Mouse (Mus musculus) stomach, embryonic 15.5 days (tissue): Measurements from ENCODE around the gene Mfsd1. TPM values are rescaled to one million over a fixed set of nuclear protein-coding genes. Genes with fewer than 3 reads are reported as not detected.

Experiments used
- ATAC-seq: fragments of 200-750 bp; cut with Nextera tagmentation; 2 replicates; pipeline ENCODE4 v1.8.0; 2017; ENCODE audit warnings: low read depth, moderate number of reproducible peaks, moderate TSS enrichment; ENCODE audit not compliant: insufficient read depth, low FRiP score
- H3K27ac ChIP-seq: fragments of 300-500 bp; sonication (generic); 2 replicates; pipeline ENCODE4 v1.5.1; 2015; ENCODE audit warnings: mild to moderate bottlenecking, inconsistent platforms
- H3K27me3 ChIP-seq: fragments of 300-500 bp; sonication (generic); replicated peaks from 2 replicates; pipeline ENCODE4 v1.6.1; 2015; ENCODE audit warnings: inconsistent platforms
- H3K36me3 ChIP-seq: fragments of 300-500 bp; sonication (generic); 2 replicates; pipeline ENCODE4 v1.6.1; 2015; ENCODE audit warnings: inconsistent platforms
- H3K4me1 ChIP-seq: fragments of 300-500 bp; sonication (generic); 2 replicates; pipeline ENCODE4 v1.6.1; 2015; ENCODE audit warnings: inconsistent platforms
- H3K4me2 ChIP-seq: fragments of 300-500 bp; sonication (generic); 2 replicates; pipeline ENCODE4 v1.6.1; 2015; ENCODE audit warnings: mild to moderate bottlenecking, inconsistent platforms
- H3K4me3 ChIP-seq: fragments of 300-500 bp; sonication (generic); replicated peaks from 2 replicates; pipeline ENCODE4 v1.5.1; 2015; ENCODE audit warnings: inconsistent platforms
- H3K9ac ChIP-seq: fragments of 300-500 bp; sonication (generic); 2 replicates; pipeline ENCODE4 v1.6.1; 2015; ENCODE audit warnings: inconsistent platforms
- H3K9me3 ChIP-seq: fragments of 300-500 bp; sonication (generic); 2 replicates; pipeline ENCODE4 v1.6.1; 2016; ENCODE audit warnings: inconsistent platforms
- WGBS: fragments of 180-500 bp; shearing (Covaris S2); methylation state at CpG from one replicate; pipeline ENCODE4 v1.1.7; 2015; 5-methylcytosine and 5-hydroxymethylcytosine counted together
- polyA plus RNA-seq: library from polyadenylated mRNA; unstranded; fragments of >200 nt; fragmentation: Nextera tagmentation; extraction: Ambion mirVana; gene quantifications from 2 replicates; pipeline ENCODE4 v1.2.1, GENCODE M21; 2015

Mfsd1 gene
- 46.6 and 47.7 TPM in 2 replicates for polyA plus RNA-seq

DNA sequence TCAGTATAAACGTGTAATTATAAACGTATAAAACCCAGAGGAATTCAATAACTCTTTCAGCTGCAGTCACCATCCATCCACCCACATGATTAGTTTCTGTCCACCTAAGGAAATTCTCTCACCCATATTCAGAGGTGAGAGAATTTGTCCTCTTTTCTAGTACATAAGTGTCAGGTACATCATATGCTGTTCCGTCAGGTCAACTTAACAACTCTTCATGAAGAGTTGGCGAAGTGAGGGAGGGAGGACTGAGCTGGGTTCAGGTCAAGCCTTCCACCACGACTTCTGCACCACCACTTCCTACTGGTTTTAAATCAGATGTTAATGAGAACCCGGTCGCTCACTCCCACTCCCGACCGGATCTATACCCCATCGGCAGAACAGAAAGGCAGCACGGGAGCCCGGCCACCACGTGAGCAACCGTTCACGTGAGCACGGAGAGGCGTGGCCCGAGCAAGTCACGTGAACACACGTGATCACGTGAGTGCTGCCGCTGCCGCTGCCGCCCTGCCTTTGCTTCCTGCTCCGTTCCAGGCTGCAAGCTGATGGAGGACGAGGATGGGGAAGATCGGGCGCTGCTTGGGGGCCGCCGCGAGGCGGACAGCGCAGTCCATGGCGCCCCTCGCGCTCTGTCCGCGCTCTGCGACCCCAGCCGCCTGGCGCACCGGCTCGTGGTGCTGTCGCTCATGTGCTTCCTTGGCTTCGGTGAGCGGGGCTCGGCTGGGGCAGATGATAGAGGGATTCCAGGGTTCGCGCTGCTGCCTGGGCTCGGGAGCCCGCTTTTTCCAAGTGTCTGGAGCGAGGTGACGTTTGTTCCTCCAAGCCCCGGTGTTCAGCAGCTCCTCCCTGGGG is at the start of gene Mfsd1:
Gene Mfsd1 (plus strand): TSS at position 469 of the 852 bp plus-strand sequence.
- Histone ChIP-seq H3K9me3 (no peaks in the 10 kb centered on the region), H3K4me2 (peak within 1 kb of the TSS; percentile 84)
- ATAC-seq, result peak; percentile 86

GRCm38 (mm10) chr3:67543630-67544029 is 38.9 kb upstream of the Mfsd1 start:
- Histone ChIP-seq H3K4me1 (no peaks in the 10 kb centered on the region), H3K27ac (no peak overlapping the region), H3K4me3 (no peak overlapping the region), H3K27me3 (no peaks in the 10 kb centered on the region), H3K9me3 (no peaks in the 10 kb centered on the region), H3K9ac (no peak overlapping the region), H3K36me3 (no peaks in the 10 kb centered on the region), H3K4me2 (no peak overlapping the region)
- WGBS, result 61% methylated on average over 8 of the region's 8 CpGs
- no peak for ATAC-seq

More for the DNA sequence above, at the start of gene Mfsd1:
- Histone ChIP-seq H3K4me3 (peak within 1 kb of the TSS; percentile 92), H3K27ac (peak within 1 kb of the TSS; percentile 72; the same call in 1 of the 2 replicates), H3K9ac (peak within 1 kb of the TSS; percentile 55; the same call in 1 of the 2 replicates), H3K36me3 (no peaks in the 10 kb centered on the region), H3K27me3 (no peaks in the 10 kb centered on the region), H3K4me1 (peaks cover 2% of the 10 kb centered on the region; the same call in 1 of the 2 replicates)
- WGBS, result 4% methylated on average over 54 of the region's 54 CpGs

DNA sequence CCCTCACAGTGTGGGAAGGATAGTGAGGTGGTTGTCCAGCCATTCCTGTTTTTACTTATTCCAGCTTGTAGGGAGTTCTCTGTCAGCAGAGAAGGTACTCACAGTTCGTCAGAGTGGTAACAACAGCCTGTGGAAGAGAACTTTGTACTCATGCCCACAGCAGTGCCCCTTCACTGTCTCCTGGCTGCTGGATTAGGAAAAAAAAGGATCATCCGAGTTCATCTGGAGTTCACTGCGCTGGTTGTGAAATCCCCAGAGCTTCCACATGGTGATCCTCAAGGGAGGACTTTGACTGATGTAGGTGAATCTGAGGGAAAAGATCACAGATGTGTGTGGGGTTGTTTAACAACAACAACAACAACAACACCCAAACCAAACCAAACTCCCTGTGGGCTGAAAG is 31.3 kb upstream of the Mfsd1 start:
- WGBS, result 59% methylated on average over 3 of the region's 3 CpGs
- H3K36me3 ChIP-seq, result no peaks in the 10 kb centered on the region
- H3K9ac ChIP-seq, result no peak overlapping the region
- no peaks in the 10 kb centered on the region for H3K27me3 ChIP-seq
- H3K4me2 ChIP-seq, result no peak overlapping the region
- no peaks in the 10 kb centered on the region for H3K9me3 ChIP-seq
- no peak overlapping the region for H3K27ac ChIP-seq
- no peak overlapping the region for H3K4me3 ChIP-seq
- H3K4me1 ChIP-seq, result no peaks in the 10 kb centered on the region
- ATAC-seq, result no peak

GRCm38 (mm10) chr3:67553281-67553680 is 29.3 kb upstream of the Mfsd1 start:
- Histone ChIP-seq H3K4me3 (no peak overlapping the region), H3K4me2 (no peak overlapping the region), H3K9ac (no peak overlapping the region), H3K27me3 (no peaks in the 10 kb centered on the region), H3K9me3 (no peaks in the 10 kb centered on the region), H3K4me1 (no peaks in the 10 kb centered on the region), H3K27ac (no peak overlapping the region), H3K36me3 (no peaks in the 10 kb centered on the region)
- WGBS, result 41% methylated on average over 4 of the region's 4 CpGs
- ATAC-seq, result no peak; the same call in 1 of the 2 replicates

- Histone ChIP-seq H3K36me3 (no peaks in the 10 kb centered on the region), H3K4me1 (no peaks in the 10 kb centered on the region), H3K27me3 (no peaks in the 10 kb centered on the region), H3K9me3 (no peaks in the 10 kb centered on the region), H3K9ac (no peak overlapping the region), H3K4me3 (no peak overlapping the region), H3K4me2 (no peak overlapping the region), H3K27ac (no peak overlapping the region)
- 70% methylated on average over 5 of the region's 5 CpGs for WGBS
- no peak for ATAC-seq
Observed at GRCm38 (mm10) chr3:67553927-67554448, 28.6 kb upstream of the Mfsd1 start.

DNA sequence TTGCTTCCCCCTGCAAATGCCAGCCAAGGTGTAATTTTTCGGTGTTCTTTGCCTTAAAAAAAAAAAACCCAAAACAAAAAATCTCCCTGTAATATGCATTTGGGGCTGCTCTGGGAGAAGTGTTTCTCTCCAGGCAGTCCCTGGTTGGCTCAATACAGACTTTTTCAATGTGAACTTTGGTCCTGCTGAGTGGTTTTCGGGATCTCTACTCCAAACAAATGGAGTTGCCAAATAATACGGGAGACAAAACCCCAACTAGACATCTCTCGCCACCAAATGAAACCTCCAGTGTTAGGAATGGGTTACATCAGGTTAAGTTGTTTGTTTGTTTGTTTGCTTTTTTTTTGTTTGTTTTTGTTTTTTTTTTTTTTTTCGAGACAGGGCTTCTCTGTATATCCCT is 27.3 kb upstream of the Mfsd1 start:
- H3K9ac ChIP-seq, result no peak overlapping the region
- H3K9me3 ChIP-seq, result no peaks in the 10 kb centered on the region
- WGBS, result 79% methylated on average over 5 of the region's 5 CpGs
- H3K27ac ChIP-seq, result no peak overlapping the region
- H3K4me1 ChIP-seq, result no peaks in the 10 kb centered on the region
- H3K27me3 ChIP-seq, result no peaks in the 10 kb centered on the region
- no peaks in the 10 kb centered on the region for H3K36me3 ChIP-seq
- H3K4me3 ChIP-seq, result no peak overlapping the region
- H3K4me2 ChIP-seq, result no peak overlapping the region
- no peak for ATAC-seq

- 57% methylated on average over 14 of the region's 14 CpGs for WGBS
- no peak overlapping the region for H3K27ac ChIP-seq
- ATAC-seq, result peak; percentile 63; the same call in 1 of the 2 replicates
- no peaks in the 10 kb centered on the region for H3K27me3 ChIP-seq
- no peaks in the 10 kb centered on the region for H3K9me3 ChIP-seq
- H3K4me2 ChIP-seq, result peak overlapping the region; percentile 20
- H3K4me3 ChIP-seq, result no peak overlapping the region
- H3K9ac ChIP-seq, result no peak overlapping the region
- H3K36me3 ChIP-seq, result no peaks in the 10 kb centered on the region
- H3K4me1 ChIP-seq, result no peaks in the 10 kb centered on the region
Observed at GRCm38 (mm10) chr3:67557200-67557651, 25.3 kb upstream of the Mfsd1 start.

GRCm38 (mm10) chr3:67557718-67558354 is 24.7 kb upstream of the Mfsd1 start:
- 70% methylated on average over 14 of the region's 14 CpGs for WGBS
- no peaks in the 10 kb centered on the region for H3K4me1 ChIP-seq
- no peak overlapping the region for H3K4me3 ChIP-seq
- H3K27me3 ChIP-seq, result no peaks in the 10 kb centered on the region
- H3K9ac ChIP-seq, result no peak overlapping the region
- 0 out of 2 replicates have a peak overlapping the region, but pooled peaks have one; percentile 20 for H3K4me2 ChIP-seq
- no peaks in the 10 kb centered on the region for H3K9me3 ChIP-seq
- no peak for ATAC-seq
- H3K27ac ChIP-seq, result no peak overlapping the region
- H3K36me3 ChIP-seq, result no peaks in the 10 kb centered on the region

GRCm38 (mm10) chr3:67564731-67565357 is 17.7 kb upstream of the Mfsd1 start:
- H3K4me1 ChIP-seq, result no peaks in the 10 kb centered on the region
- H3K27me3 ChIP-seq, result no peaks in the 10 kb centered on the region
- no peaks in the 10 kb centered on the region for H3K36me3 ChIP-seq
- no peaks in the 10 kb centered on the region for H3K9me3 ChIP-seq
- H3K4me2 ChIP-seq, result no peak overlapping the region
- H3K4me3 ChIP-seq, result no peak overlapping the region
- no peak overlapping the region for H3K9ac ChIP-seq
- WGBS, result 50% methylated on average over 5 of the region's 5 CpGs
- no peak overlapping the region for H3K27ac ChIP-seq
- no peak for ATAC-seq

- Histone ChIP-seq H3K36me3 (no peaks in the 10 kb centered on the region), H3K27ac (no peak overlapping the region), H3K9me3 (no peaks in the 10 kb centered on the region), H3K4me1 (no peaks in the 10 kb centered on the region), H3K27me3 (no peaks in the 10 kb centered on the region), H3K4me3 (no peak overlapping the region), H3K4me2 (no peak overlapping the region), H3K9ac (no peak overlapping the region)
- WGBS, result 57% methylated on average over 8 of the region's 8 CpGs
- ATAC-seq, result no peak; the same call in 1 of the 2 replicates
Observed at GRCm38 (mm10) chr3:67565540-67566227, 16.9 kb upstream of the Mfsd1 start.

GRCm38 (mm10) chr3:67568015-67568618 is 14.4 kb upstream of the Mfsd1 start:
- H3K4me1 ChIP-seq, result no peaks in the 10 kb centered on the region
- no peak overlapping the region for H3K4me3 ChIP-seq
- H3K4me2 ChIP-seq, result no peak overlapping the region
- no peak overlapping the region for H3K27ac ChIP-seq
- H3K9me3 ChIP-seq, result no peaks in the 10 kb centered on the region
- WGBS, result 24% methylated on average over 17 of the region's 17 CpGs
- no peak overlapping the region for H3K9ac ChIP-seq
- peak; percentile 57; the same call in 1 of the 2 replicates for ATAC-seq
- H3K36me3 ChIP-seq, result no peaks in the 10 kb centered on the region
- H3K27me3 ChIP-seq, result no peaks in the 10 kb centered on the region
